Comparison of ENCODE assay signal across 8 mouse cellular contexts in the genomic region with DNA sequence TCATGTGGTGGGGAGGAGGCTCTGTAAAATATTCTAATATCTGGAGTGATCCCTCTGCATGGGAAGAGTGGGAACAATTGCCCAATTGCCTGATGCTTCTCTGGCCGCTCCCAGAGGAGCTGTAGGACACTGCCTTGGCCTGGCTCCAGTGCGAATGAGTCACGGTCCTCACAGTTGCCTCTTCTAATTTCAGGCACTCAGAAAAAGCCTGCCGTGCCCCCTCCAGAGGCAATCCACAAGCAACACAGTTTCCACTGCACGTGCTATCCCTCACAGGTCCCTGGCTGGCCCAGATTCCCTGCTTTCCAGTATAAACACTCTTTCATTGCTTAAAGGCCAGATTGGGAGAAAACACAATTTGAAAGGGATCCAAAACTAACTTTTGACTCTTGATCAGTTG. TPM values are rescaled to one million over a fixed set of nuclear protein-coding genes. Genes with fewer than 3 reads are reported as not detected.
DNase-seq lines count a peak whose midpoint lies in the region; ATAC-seq and TF ChIP-seq lines count a peak whose summit lies in the region.

No protein-coding gene starts in this region.

- no peaks in the 10 kb centered on the region for H3K27me3 ChIP-seq in kidney, embryonic 16.5 days (ENCODE audit: insufficient read depth, low read length)
- no peaks in the 10 kb centered on the region for H3K27me3 ChIP-seq in lung, postnatal 0 days (replicated peaks; ENCODE audit: insufficient read depth, low read length)
- H3K27me3 ChIP-seq in forebrain, embryonic 10.5 days (ENCODE audit: poor library complexity, severe bottlenecking), result peaks cover 17% of the 10 kb centered on the region

- no peak overlapping the region for H3K4me2 ChIP-seq in kidney, embryonic 16.5 days (replicated peaks; ENCODE audit: low read depth, low read length)
- no peak overlapping the region for H3K4me2 ChIP-seq in lung, postnatal 0 days (replicated peaks; ENCODE audit: low read depth, low read length)

- H3K9ac ChIP-seq in kidney, embryonic 16.5 days (replicated peaks; ENCODE audit: low read length), result no peak overlapping the region
- H3K9ac ChIP-seq in lung, postnatal 0 days (replicated peaks; ENCODE audit: low read depth), result no peak overlapping the region

- 67% methylated on average over 5 of the region's 5 CpGs for WGBS in kidney, embryonic 16.5 days
- 22% methylated on average over 5 of the region's 5 CpGs for WGBS in lung, postnatal 0 days
- WGBS in forebrain, embryonic 10.5 days, result 69% methylated on average over 5 of the region's 5 CpGs

- peaks cover 7% of the 10 kb centered on the region for H3K36me3 ChIP-seq in kidney, embryonic 16.5 days (ENCODE audit: insufficient read depth, low read length)
- no peaks in the 10 kb centered on the region for H3K36me3 ChIP-seq in lung, postnatal 0 days (ENCODE audit: insufficient read depth, low read length)
- H3K36me3 ChIP-seq in forebrain, embryonic 10.5 days (replicated peaks), result peaks cover 10% of the 10 kb centered on the region

- no peaks in the 10 kb centered on the region for H3K9me3 ChIP-seq in kidney, embryonic 16.5 days (ENCODE audit: low read length)
- no peaks in the 10 kb centered on the region for H3K9me3 ChIP-seq in lung, postnatal 0 days (ENCODE audit: low read length)
- H3K9me3 ChIP-seq in forebrain, embryonic 10.5 days, result no peaks in the 10 kb centered on the region

- DNase-seq in kidney, adult 18-20 months, result peak; percentile 42
- DNase-seq in gastrocnemius, postnatal 25 days, result peak; percentile 89
- peak; percentile 76 to 81 for DNase-seq in kidney, postnatal 25 days
- peak; percentile 97 for DNase-seq in lung, postnatal 0 days (ENCODE audit: low spot score)
- peak; percentile 84 for DNase-seq in urinary bladder, postnatal 25 days (ENCODE audit: low spot score)
- DNase-seq in forebrain, embryonic 10.5 days (ENCODE audit: extremely low spot score, low spot score), result no peak

- no peak overlapping the region for H3K4me3 ChIP-seq in kidney, embryonic 16.5 days (ENCODE audit: low read length)
- no peak overlapping the region for H3K4me3 ChIP-seq in lung, postnatal 0 days (ENCODE audit: low read depth, low read length)
- H3K4me3 ChIP-seq in forebrain, embryonic 10.5 days, result no peak overlapping the region

- ATAC-seq in kidney, embryonic 16.5 days (ENCODE audit: low FRiP score, low TSS enrichment), result no peak
- ATAC-seq in cerebellum, adult (ENCODE audit: insufficient number of reproducible peaks, low FRiP score, low TSS enrichment), result peak; percentile 70; the same call in 1 of the 2 replicates
- peak; percentile 94 for ATAC-seq in lung, postnatal 0 days

- H3K4me1 ChIP-seq in kidney, embryonic 16.5 days (ENCODE audit: insufficient read depth, low read length), result peaks cover 6% of the 10 kb centered on the region; the same call in 1 of the 2 replicates
- peaks cover 2% of the 10 kb centered on the region; the same call in 1 of the 2 replicates for H3K4me1 ChIP-seq in lung, postnatal 0 days (ENCODE audit: insufficient read depth, low read depth, low read length)
- H3K4me1 ChIP-seq in forebrain, embryonic 10.5 days, result peaks cover 19% of the 10 kb centered on the region

- peak; percentile 66 for TF ChIP-seq CTCF in lung, postnatal 0 days (IDR thresholded peaks at IDR 0.05)

- no peak overlapping the region for H3K27ac ChIP-seq in kidney, embryonic 16.5 days (ENCODE audit: low read length)
- H3K27ac ChIP-seq in lung, postnatal 0 days (ENCODE audit: low read length), result peak overlapping the region; percentile 59; the same call in 1 of the 2 replicates
- no peak overlapping the region for H3K27ac ChIP-seq in forebrain, embryonic 10.5 days

- peak; percentile 67 for TF ChIP-seq EP300 in lung, postnatal 0 days (IDR thresholded peaks at IDR 0.05)

RNA-seq across cellular contexts. Expression of a gene that starts 13.2 kb away (rescaled TPM):
- 6.9 and 7.1 TPM in 2 replicates for polyA plus RNA-seq in kidney, embryonic 16.5 days (2015; fragmentation: Nextera tagmentation; extraction: Ambion mirVana)
- total RNA-seq in gastrocnemius, postnatal 25 days (2021), result 1 to 10 TPM; 3.5 to 4.4 TPM
- polyA plus RNA-seq in lung, postnatal 0 days (2015; fragmentation: Nextera tagmentation; extraction: Ambion mirVana), result 4.5 and 4.9 TPM in 2 replicates
- polyA plus RNA-seq in forebrain, embryonic 10.5 days (2016; fragmentation: Nextera tagmentation; extraction: Ambion mirVana), result 6.6 and 7.6 TPM in 2 replicates

RNA-seq across cellular contexts. Expression of a gene that starts 24.0 kb away (rescaled TPM):
- 17.7 and 20.8 TPM in 2 replicates for polyA plus RNA-seq in kidney, embryonic 16.5 days (2015; fragmentation: Nextera tagmentation; extraction: Ambion mirVana)
- total RNA-seq in gastrocnemius, postnatal 25 days (2021), result 10 to 100 TPM; 11.8 to 13.1 TPM
- 11.4 and 12.0 TPM in 2 replicates for polyA plus RNA-seq in lung, postnatal 0 days (2015; fragmentation: Nextera tagmentation; extraction: Ambion mirVana)
- 19.8 and 19.9 TPM in 2 replicates for polyA plus RNA-seq in forebrain, embryonic 10.5 days (2016; fragmentation: Nextera tagmentation; extraction: Ambion mirVana)
